Mouse (Mus musculus) kidney, embryonic 15.5 days (tissue): ENCODE results near the gene Spc25. TPM values are rescaled to one million over a fixed set of nuclear protein-coding genes. Genes with fewer than 3 reads are reported as not detected.

Experiments
- ATAC-seq: fragments of 200-750 bp; cut with Nextera tagmentation; replicated peaks from 2 replicates; pipeline ENCODE4 v1.8.0; 2017; ENCODE audit warnings: moderate TSS enrichment; ENCODE audit not compliant: low FRiP score
- H3K27ac ChIP-seq: fragments of 300-500 bp; sonication (generic); 2 replicates; pipeline ENCODE4 v1.5.1; 2015; ENCODE audit warnings: mild to moderate bottlenecking, inconsistent platforms
- H3K27me3 ChIP-seq: fragments of 300-500 bp; sonication (generic); 2 replicates; pipeline ENCODE4 v1.6.1; 2015; ENCODE audit warnings: inconsistent platforms
- H3K36me3 ChIP-seq: fragments of 300-500 bp; sonication (generic); 2 replicates; pipeline ENCODE4 v1.6.1; 2015; ENCODE audit warnings: inconsistent platforms
- H3K4me1 ChIP-seq: fragments of 300-500 bp; sonication (generic); 2 replicates; pipeline ENCODE4 v1.6.1; 2015; ENCODE audit warnings: inconsistent platforms
- H3K4me2 ChIP-seq: fragments of 300-500 bp; sonication (generic); 2 replicates; pipeline ENCODE4 v1.6.1; 2015; ENCODE audit warnings: moderate library complexity, mild to moderate bottlenecking, inconsistent platforms
- H3K4me3 ChIP-seq: fragments of 300-500 bp; sonication (generic); replicated peaks from 2 replicates; pipeline ENCODE4 v1.5.1; 2015; ENCODE audit warnings: mild to moderate bottlenecking, inconsistent platforms
- H3K9ac ChIP-seq: fragments of 300-500 bp; sonication (generic); 2 replicates; pipeline ENCODE4 v1.6.1; 2015; ENCODE audit warnings: mild to moderate bottlenecking, inconsistent platforms
- H3K9me3 ChIP-seq: fragments of 300-500 bp; sonication (generic); replicated peaks from 2 replicates; pipeline ENCODE4 v1.6.1; 2016; ENCODE audit warnings: inconsistent platforms
- WGBS: fragments of 180-500 bp; shearing (Covaris S2); methylation state at CpG from one replicate; pipeline ENCODE4 v1.1.7; 2015; ENCODE audit warnings: mixed read lengths; 5-methylcytosine and 5-hydroxymethylcytosine counted together
- polyA plus RNA-seq: library from polyadenylated mRNA; unstranded; fragments of >200 nt; fragmentation: Nextera tagmentation; extraction: Ambion mirVana; gene quantifications from 2 replicates; pipeline ENCODE4 v1.2.1, GENCODE M21; 2015

The Spc25 gene
- polyA plus RNA-seq, 1 experiment from 2014 or later, result 240 TPM

DNA sequence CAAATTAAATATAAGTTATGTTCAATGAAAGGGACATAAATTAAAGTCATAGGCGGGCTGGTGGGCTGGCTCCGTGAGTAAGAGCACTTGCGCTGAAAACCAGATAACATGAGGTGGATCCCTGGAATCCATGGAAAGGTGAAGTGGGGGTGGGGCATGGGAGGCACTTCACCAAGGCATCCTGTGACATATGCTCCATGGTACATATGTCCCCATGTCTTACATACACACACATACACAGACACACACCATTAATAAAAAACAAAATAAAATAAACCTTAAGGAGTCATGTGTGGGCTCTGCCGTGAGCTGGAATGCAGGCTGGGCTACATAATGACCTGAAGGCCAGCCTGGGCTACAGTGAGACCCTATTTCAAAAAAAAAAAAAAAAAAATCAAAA lies 26.3 kb downstream of the Spc25 start:
- H3K4me2 ChIP-seq, result no peak overlapping the region
- ATAC-seq, result no peak
- H3K36me3 ChIP-seq, result no peaks in the 10 kb centered on the region
- no peak overlapping the region for H3K27ac ChIP-seq
- no peak overlapping the region for H3K9ac ChIP-seq
- no peaks in the 10 kb centered on the region for H3K27me3 ChIP-seq
- no peaks in the 10 kb centered on the region for H3K9me3 ChIP-seq
- H3K4me3 ChIP-seq, result no peak overlapping the region
- peaks cover 13% of the 10 kb centered on the region for H3K4me1 ChIP-seq
- WGBS, result 82% methylated on average over 4 of the region's 4 CpGs

DNA sequence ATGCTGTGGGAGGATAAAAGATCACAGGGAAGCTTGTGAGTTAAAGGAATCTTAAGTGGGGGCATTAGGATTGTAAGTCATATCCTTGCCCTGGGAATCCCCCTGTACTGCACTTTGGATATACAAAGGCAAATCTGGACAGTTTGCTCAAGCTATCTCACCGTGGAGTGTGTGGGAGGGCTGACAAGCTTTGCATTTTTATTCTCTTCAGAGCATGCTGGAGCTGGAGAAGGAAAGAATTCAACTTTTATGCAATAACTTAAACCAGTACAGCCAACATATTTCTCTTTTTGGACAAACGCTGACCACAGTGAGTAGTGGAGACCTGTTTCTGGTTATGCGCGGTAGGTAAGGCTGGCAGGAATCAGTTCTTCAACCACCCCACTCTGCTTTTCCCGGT lies 30.7 kb downstream of the Spc25 start:
- Histone ChIP-seq H3K4me3 (no peak overlapping the region), H3K27ac (peak overlapping the region; percentile 41), H3K4me2 (no peak overlapping the region), H3K9me3 (no peaks in the 10 kb centered on the region), H3K36me3 (no peaks in the 10 kb centered on the region), H3K9ac (no peak overlapping the region), H3K27me3 (no peaks in the 10 kb centered on the region), H3K4me1 (peaks cover 19% of the 10 kb centered on the region)
- 50% methylated on average over 5 of the region's 5 CpGs for WGBS
- ATAC-seq, result no peak

DNA sequence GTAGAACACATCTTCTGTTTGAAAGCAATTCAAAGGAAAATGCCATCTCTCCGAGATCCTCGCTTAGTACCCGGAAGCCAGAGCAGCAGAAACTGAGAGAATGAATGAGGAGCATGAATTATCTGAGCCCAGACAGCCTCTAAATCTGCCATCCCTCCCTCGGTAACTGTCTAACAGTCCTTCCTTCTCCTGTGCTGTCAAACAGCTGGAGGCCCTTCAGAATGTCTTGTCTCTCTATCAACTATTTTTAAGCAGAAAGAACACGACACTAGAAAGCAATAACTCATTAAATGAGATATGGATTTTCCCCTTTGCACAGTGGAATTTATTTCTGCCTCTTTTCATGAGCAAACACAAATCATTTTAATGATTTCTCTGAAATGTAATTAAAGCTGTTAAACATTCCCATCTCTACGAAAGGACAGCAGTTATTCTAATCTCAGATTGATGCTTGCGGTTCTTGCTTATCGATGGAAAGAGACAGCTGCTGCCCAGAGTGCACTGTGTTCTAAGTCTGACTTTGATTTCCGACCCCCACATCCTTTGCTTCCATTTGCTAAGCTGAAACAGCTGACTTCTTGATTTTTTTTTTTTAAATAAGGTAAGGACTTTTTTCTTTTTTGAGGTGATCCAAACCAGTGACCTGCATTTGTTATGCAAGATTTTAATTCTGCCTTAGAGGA lies 35.5 kb downstream of the Spc25 start:
- Histone ChIP-seq H3K36me3 (no peaks in the 10 kb centered on the region), H3K4me3 (no peak overlapping the region), H3K4me1 (peaks cover 17% of the 10 kb centered on the region), H3K9ac (no peak overlapping the region), H3K27ac (peak overlapping the region; percentile 57; the same call in 1 of the 2 replicates), H3K4me2 (0 out of 2 replicates have a peak overlapping the region, but pooled peaks have one; percentile 3), H3K27me3 (no peaks in the 10 kb centered on the region), H3K9me3 (no peaks in the 10 kb centered on the region)
- peak; percentile 68; the same call in 1 of the 2 replicates for ATAC-seq
- WGBS, result 22% methylated on average over 9 of the region's 9 CpGs

DNA sequence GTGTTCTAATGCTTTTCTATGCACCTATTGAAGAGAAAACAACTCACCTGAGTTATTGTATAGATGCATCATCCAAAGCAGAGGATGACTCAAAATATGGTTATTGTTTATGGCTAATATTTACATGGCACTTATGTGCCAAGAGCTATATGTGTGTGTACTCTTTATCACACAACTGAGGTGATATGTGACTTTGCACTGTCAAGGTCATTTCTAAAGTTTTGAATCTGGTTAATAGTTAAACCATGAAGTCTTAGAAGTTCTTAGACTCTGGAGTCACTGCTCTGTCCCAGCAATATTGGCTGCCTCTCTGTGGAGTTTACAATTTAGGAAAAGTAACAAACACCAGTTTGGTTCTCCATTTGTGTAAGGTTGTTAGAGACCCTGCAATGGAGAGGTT lies 47.1 kb downstream of the Spc25 start:
- Histone ChIP-seq H3K36me3 (no peaks in the 10 kb centered on the region), H3K4me3 (no peak overlapping the region), H3K9me3 (no peaks in the 10 kb centered on the region), H3K9ac (no peak overlapping the region), H3K4me2 (no peak overlapping the region), H3K4me1 (peaks cover 22% of the 10 kb centered on the region), H3K27me3 (no peaks in the 10 kb centered on the region), H3K27ac (no peak overlapping the region)
- no peak for ATAC-seq

DNA sequence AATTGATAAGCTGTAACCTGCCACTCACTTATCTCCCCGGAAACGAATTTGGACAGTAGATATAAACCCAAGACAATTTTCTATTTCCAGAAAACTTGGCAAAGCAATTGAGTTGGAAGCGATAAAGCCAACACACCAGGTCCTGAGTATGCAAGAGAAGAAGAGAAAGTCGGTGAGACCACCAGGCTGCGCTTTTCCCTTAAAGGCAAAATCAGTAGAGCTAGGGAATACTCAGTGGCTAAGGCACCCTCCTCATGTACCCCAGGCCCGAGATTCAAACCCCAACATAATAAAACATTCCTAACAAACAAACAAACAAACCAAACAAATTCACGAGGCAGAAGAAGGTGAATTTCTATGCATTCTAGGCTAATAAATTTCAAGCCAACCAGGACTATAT lies 49.7 kb downstream of the Spc25 start:
- Histone ChIP-seq H3K4me1 (peaks cover 17% of the 10 kb centered on the region), H3K9ac (no peak overlapping the region), H3K36me3 (no peaks in the 10 kb centered on the region), H3K4me2 (no peak overlapping the region), H3K9me3 (no peaks in the 10 kb centered on the region), H3K27me3 (no peaks in the 10 kb centered on the region), H3K27ac (peak overlapping the region; percentile 75), H3K4me3 (no peak overlapping the region)
- ATAC-seq, result peak; percentile 44
- 41% methylated on average over 7 of the region's 7 CpGs for WGBS

DNA sequence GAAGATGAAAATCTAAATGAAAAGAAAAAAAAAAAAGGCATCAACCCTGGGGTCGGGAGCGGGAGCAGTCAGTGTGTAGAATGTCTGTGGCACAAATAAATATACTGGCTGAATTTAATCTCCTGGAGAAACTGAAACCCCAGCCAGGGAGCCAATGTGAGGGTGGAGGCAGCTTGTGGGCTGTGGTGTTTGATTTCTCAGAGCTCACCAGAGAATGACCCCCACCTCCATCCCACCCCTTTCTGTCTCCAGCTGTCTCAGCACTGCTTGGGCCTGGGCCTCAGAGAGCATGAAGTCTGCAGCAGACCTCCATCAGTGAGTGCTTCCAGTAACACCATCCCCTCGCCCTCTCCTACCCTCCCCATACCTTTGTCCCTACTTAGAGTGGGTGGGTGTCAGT lies 50.1 kb downstream of the Spc25 start:
- H3K27ac ChIP-seq, result peak overlapping the region; percentile 75
- peaks cover 17% of the 10 kb centered on the region for H3K4me1 ChIP-seq
- 27% methylated on average over 3 of the region's 3 CpGs for WGBS
- no peak overlapping the region for H3K4me2 ChIP-seq
- no peak overlapping the region for H3K9ac ChIP-seq
- no peak overlapping the region for H3K4me3 ChIP-seq
- no peaks in the 10 kb centered on the region for H3K9me3 ChIP-seq
- peak; percentile 95 for ATAC-seq
- H3K27me3 ChIP-seq, result no peaks in the 10 kb centered on the region
- no peaks in the 10 kb centered on the region for H3K36me3 ChIP-seq

DNA sequence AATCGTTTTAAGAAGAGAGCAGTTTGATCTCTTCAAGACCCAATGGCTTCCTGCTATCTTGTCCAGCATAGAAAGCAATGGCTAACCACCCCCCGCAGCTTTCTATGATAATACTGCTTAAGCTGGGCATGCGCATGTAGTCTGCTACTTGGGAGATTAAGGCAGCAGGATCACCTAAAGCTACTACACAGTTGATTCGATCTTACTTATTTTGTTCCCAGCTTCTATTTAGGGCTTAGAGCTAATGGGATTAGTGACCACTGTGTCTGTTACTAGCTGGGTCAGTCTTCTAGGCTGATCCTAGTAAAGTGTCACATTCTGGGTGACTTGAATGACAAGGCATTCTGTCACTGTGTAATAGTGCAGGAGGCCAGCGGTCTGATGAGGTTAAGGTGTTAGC lies 55.2 kb downstream of the Spc25 start:
- Histone ChIP-seq H3K36me3 (no peaks in the 10 kb centered on the region), H3K9me3 (no peaks in the 10 kb centered on the region), H3K27me3 (no peaks in the 10 kb centered on the region), H3K4me3 (no peak overlapping the region), H3K4me1 (peaks cover 6% of the 10 kb centered on the region), H3K4me2 (no peak overlapping the region), H3K9ac (no peak overlapping the region), H3K27ac (no peak overlapping the region)
- 80% methylated on average over 5 of the region's 5 CpGs for WGBS
- ATAC-seq, result no peak

DNA sequence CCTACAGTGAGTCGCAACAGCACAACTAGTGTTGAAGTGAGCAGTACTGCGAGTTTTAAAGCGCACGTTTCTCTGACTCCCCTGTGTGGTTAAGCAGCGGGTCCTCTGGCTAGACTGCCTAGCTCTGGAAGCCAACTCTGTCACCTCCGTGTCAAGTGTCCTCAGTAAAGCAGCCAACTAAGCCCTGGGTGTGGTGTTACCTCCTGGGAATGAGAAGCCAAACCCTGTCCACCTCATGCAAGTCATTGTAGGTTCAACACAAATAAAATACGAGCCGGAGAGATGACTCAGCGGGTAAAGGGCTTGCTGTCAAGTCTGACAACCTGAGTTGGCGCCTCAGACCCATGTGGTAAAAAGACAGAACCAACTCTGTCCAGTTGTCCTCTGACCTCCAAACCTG lies 56.8 kb downstream of the Spc25 start:
- 80% methylated on average over 10 of the region's 10 CpGs for WGBS
- no peaks in the 10 kb centered on the region for H3K9me3 ChIP-seq
- no peak overlapping the region for H3K4me3 ChIP-seq
- no peak overlapping the region for H3K4me2 ChIP-seq
- H3K9ac ChIP-seq, result no peak overlapping the region
- ATAC-seq, result no peak
- H3K27me3 ChIP-seq, result no peaks in the 10 kb centered on the region
- H3K4me1 ChIP-seq, result peaks cover 8% of the 10 kb centered on the region; the same call in 1 of the 2 replicates
- no peaks in the 10 kb centered on the region for H3K36me3 ChIP-seq
- no peak overlapping the region for H3K27ac ChIP-seq

DNA sequence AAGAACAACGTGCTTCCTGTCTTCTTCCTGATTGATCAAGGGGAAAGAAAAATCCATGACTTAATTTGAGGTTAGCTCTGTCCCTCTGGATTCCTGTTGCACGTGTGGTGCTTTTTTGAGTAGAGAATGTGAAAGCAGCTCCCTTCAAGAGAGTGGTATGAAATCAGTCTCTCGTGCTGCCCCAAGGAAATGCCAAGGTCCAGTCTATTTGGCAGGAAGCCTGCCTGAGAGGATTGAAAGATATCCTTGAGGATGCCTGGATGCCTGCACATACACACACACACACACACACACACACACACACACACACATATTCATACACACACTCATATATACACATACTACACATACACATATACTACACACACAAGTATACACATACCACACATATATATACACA lies 57.3 kb downstream of the Spc25 start:
- no peak overlapping the region for H3K9ac ChIP-seq
- no peak for ATAC-seq
- no peaks in the 10 kb centered on the region for H3K27me3 ChIP-seq
- H3K4me1 ChIP-seq, result peaks cover 8% of the 10 kb centered on the region; the same call in 1 of the 2 replicates
- no peak overlapping the region for H3K4me3 ChIP-seq
- H3K4me2 ChIP-seq, result no peak overlapping the region
- H3K9me3 ChIP-seq, result no peaks in the 10 kb centered on the region
- H3K27ac ChIP-seq, result no peak overlapping the region
- WGBS, result 54% methylated on average over 3 of the region's 3 CpGs
- H3K36me3 ChIP-seq, result no peaks in the 10 kb centered on the region

Other genes with a start within 250 kb of the Spc25 start
- gene Nostrin, start 70.4 kb downstream of the Spc25 start, polyA plus RNA-seq, result 6.4 and 7.5 TPM in 2 replicates
- gene G6pc2, start 4.9 kb upstream of the Spc25 start, polyA plus RNA-seq, result 2.9 and 4.6 TPM in 2 replicates
- gene Abcb11, start 136.4 kb upstream of the Spc25 start, polyA plus RNA-seq, result 0.14 TPM in 1 of 2 replicates, not detected in the other
- not detected in 2 replicates for gene Dhrs9, start 174.3 kb upstream of the Spc25 start, polyA plus RNA-seq